Mouse (Mus musculus) hindbrain, embryonic 14.5 days (tissue): Measurements from ENCODE around the gene Zfp143. TPM values are rescaled to one million over a fixed set of nuclear protein-coding genes. Genes with fewer than 3 reads are reported as not detected.
"Not testable (repeated sequence)": the region's sequence is repeated elsewhere in the genome, so short reads cannot be mapped to it uniquely, and the experiment has no call there.

Experiments used
- ATAC-seq: fragments of 200-750 bp; cut with Nextera tagmentation; 2 replicates; pipeline ENCODE4 v1.8.0; 2017; ENCODE audit warnings: moderate number of reproducible peaks, mild to moderate bottlenecking, moderate TSS enrichment, moderate library complexity; ENCODE audit not compliant: low FRiP score
- DNase-seq: peaks from one replicate; pipeline ENCODE4 v3.0.0-alpha.2; 2015; ENCODE audit warnings: low spot score
- H3K27ac ChIP-seq: fragments of 300-500 bp; sonication (generic); 2 replicates; pipeline ENCODE4 v1.5.1; 2014; ENCODE audit warnings: mild to moderate bottlenecking, moderate library complexity
- H3K27me3 ChIP-seq: fragments of 300-500 bp; sonication (generic); 2 replicates; pipeline ENCODE4 v1.6.1; 2014; ENCODE audit warnings: mild to moderate bottlenecking, low read length, mixed read lengths; ENCODE audit not compliant: control insufficient read depth, insufficient read depth
- H3K36me3 ChIP-seq: fragments of 300-500 bp; sonication (generic); replicated peaks from 2 replicates; pipeline ENCODE4 v1.6.1; 2014; ENCODE audit not compliant: control insufficient read depth, insufficient read depth
- H3K4me1 ChIP-seq: fragments of 300-500 bp; sonication (generic); replicated peaks from 2 replicates; pipeline ENCODE4 v1.6.1; 2014; ENCODE audit warnings: antibody characterized with exemption, low read length, mixed read lengths; ENCODE audit not compliant: control insufficient read depth, insufficient read depth
- H3K4me2 ChIP-seq: fragments of 300-500 bp; sonication (generic); replicated peaks from 2 replicates; pipeline ENCODE4 v1.6.1; 2014; ENCODE audit warnings: mild to moderate bottlenecking, moderate library complexity
- H3K4me3 ChIP-seq: fragments of 300-500 bp; sonication (generic); replicated peaks from 2 replicates; pipeline ENCODE4 v1.5.1; 2014; ENCODE audit warnings: mild to moderate bottlenecking, low read length
- H3K9ac ChIP-seq: fragments of 300-500 bp; sonication (generic); 2 replicates; pipeline ENCODE4 v1.6.1; 2014
- H3K9me3 ChIP-seq: fragments of 300-500 bp; sonication (generic); 2 replicates; pipeline ENCODE4 v1.6.1; 2016; ENCODE audit warnings: low read length; ENCODE audit not compliant: control insufficient read depth
- WGBS: fragments of 180-500 bp; shearing (Covaris S2); extraction: QIAGEN DNeasy Blood & Tissue Kit; methylation state at CpG from one replicate; pipeline ENCODE4 v1.1.7; 2014; 5-methylcytosine and 5-hydroxymethylcytosine counted together
- polyA plus RNA-seq: library from polyadenylated mRNA; unstranded; fragments of >200 nt; fragmentation: Nextera tagmentation; extraction: Ambion mirVana; gene quantifications from 2 replicates; pipeline ENCODE4 v1.2.1, GENCODE M21; 2014

Gene Zfp143
- polyA plus RNA-seq, 1 experiment from 2014 or later, result 14.7 TPM

DNA sequence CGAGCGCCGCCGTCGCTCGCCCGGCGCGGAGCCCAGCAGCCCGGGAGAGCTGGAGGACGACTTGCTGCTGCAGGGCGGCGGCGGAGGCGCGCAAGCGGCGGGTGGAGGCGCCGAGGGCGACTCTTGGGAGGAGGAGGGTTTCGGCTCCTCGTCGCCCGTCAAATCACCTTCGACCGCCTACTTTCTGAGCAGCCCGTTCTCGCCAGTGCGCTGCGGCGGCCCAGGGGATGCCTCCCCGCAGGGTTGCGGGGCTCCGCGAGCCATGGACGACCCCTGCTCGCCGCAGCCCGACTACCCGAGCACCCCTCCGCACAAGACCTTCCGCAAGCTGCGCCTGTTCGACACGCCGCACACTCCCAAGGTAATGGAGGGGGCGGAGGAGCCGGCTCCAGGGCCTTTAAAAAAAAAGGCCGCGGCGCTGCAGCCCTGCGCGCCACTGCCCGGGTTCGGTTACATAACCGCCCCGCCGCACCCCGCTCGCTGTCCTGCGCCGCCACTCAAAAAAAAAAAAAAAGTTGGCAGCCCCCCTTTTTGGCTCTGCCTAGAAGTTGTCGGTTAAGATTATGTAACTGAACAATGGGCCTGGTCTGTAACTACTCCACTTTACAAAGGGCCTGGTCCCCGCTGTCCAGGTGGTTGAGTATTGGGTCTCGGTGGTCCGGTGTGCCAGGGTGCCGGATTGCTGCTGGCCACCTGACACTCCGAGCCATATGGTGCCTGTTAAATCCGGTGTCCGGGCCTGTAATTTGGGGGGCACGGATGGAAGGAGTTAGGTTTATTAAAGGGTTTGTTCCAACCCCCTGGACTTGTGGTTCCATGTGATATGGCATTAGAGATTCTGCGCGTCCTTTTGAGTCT lies 61.8 kb downstream of the Zfp143 start:
- DNase-seq (peak; percentile 49), ATAC-seq (peak; percentile 38)
- Histone ChIP-seq H3K36me3 (no peaks in the 10 kb centered on the region), H3K27me3 (no peaks in the 10 kb centered on the region), H3K4me1 (0 out of 2 replicates have a peak, but pooled peaks cover 3% of the 10 kb centered on the region), H3K9me3 (no peaks in the 10 kb centered on the region), H3K4me2 (peak overlapping the region; percentile 84), H3K4me3 (peak overlapping the region; percentile 66), H3K27ac (peak overlapping the region; percentile 60), H3K9ac (peak overlapping the region; percentile 65)
- under 1% methylated on average over 63 of the region's 74 CpGs for WGBS

DNA sequence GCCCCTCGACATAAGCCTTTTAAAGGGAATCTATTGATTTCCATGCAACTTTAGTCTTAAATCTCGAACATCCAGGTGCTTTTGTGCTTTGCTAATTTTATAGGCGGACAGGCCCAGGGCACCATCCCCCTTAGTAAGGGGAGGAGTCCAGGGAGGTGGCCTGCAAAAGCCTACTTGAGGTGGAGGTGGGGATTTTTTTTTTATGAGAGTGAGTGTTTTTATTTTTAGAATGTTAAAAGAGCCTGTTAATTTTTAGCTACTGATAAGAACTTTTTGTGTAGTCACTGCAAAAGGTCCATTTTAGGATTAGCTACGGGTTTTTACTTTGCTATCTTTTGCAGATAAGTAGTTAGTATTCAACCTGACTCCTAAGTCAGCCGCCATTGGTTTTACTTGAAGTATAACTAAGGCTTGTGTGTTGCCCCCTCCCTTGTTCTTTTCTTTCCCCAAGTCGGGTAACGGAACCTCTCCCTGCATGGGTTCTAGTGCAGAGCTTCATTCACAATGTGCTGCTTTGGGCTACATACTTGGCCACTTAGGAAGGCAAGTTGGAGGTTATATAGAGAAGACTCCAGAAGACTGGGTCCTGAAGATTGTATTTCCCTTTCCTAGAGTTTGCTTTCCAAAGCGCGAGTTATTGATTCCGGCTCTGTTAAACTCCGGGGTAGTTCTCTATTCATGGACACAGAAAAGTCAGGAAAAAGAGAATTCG lies 63.0 kb downstream of the Zfp143 start:
- WGBS, result 54% methylated on average over 12 of the region's 12 CpGs
- ATAC-seq, result no peak

DNA sequence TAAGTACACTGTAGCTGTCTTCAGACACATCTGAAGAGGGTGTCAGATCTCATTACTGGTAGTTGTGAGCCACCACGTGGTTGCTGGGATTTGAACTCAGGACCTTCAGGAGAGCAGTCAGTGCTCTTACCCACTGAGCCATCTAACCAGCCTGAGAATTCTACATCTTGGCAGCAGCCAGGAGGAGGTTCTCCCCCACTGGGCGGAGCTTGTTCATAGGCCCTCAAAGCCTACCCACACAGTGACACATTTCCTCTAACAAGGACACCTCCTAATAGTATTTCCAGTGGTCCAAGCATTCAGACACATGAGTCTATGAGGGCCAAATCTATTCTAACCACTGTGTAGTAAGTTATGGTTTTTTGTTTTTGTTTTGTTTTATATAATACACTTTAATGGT lies 67.5 kb downstream of the Zfp143 start:
- Histone ChIP-seq H3K36me3 (no peaks in the 10 kb centered on the region), H3K9ac (no peak overlapping the region), H3K27me3 (no peaks in the 10 kb centered on the region), H3K4me3 (no peak overlapping the region), H3K4me1 (no peaks in the 10 kb centered on the region), H3K27ac (no peak overlapping the region), H3K4me2 (no peak overlapping the region), H3K9me3 (no peaks in the 10 kb centered on the region)
- no peak for ATAC-seq
- 78% methylated on average over 2 of the region's 2 CpGs for WGBS
- no peak for DNase-seq

More for the DNA sequence above, 63.0 kb downstream of the Zfp143 start:
- Histone ChIP-seq H3K4me2 (peak overlapping the region; percentile 84), H3K4me3 (peak overlapping the region; percentile 66), H3K9me3 (no peaks in the 10 kb centered on the region), H3K9ac (0 out of 2 replicates have a peak overlapping the region, but pooled peaks have one; percentile 65), H3K36me3 (no peaks in the 10 kb centered on the region), H3K27me3 (no peaks in the 10 kb centered on the region), H3K27ac (no peak overlapping the region), H3K4me1 (0 out of 2 replicates have a peak, but pooled peaks cover 3% of the 10 kb centered on the region)
- DNase-seq, result no peak

- H3K9me3 ChIP-seq, ATAC-seq, H3K36me3 ChIP-seq, H3K4me1 ChIP-seq, DNase-seq, H3K9ac ChIP-seq, H3K27ac ChIP-seq, H3K4me3 ChIP-seq, H3K27me3 ChIP-seq, H3K4me2 ChIP-seq: not testable (repeated sequence)
- WGBS, result 81% methylated on average over 2 of the region's 2 CpGs
Observed at GRCm38 (mm10) chr7:110132272-110132671, 71.3 kb downstream of the Zfp143 start.

GRCm38 (mm10) chr7:110133988-110134387 lies 73.0 kb downstream of the Zfp143 start:
- Histone ChIP-seq H3K27me3 (no peaks in the 10 kb centered on the region), H3K4me2 (no peak overlapping the region), H3K27ac (no peak overlapping the region), H3K4me3 (no peak overlapping the region), H3K9ac (no peak overlapping the region), H3K4me1 (no peaks in the 10 kb centered on the region), H3K9me3 (no peaks in the 10 kb centered on the region), H3K36me3 (peaks cover 5% of the 10 kb centered on the region; the same call in 1 of the 2 replicates)
- 90% methylated on average over 5 of the region's 5 CpGs for WGBS
- no peak for ATAC-seq
- DNase-seq, result no peak

DNA sequence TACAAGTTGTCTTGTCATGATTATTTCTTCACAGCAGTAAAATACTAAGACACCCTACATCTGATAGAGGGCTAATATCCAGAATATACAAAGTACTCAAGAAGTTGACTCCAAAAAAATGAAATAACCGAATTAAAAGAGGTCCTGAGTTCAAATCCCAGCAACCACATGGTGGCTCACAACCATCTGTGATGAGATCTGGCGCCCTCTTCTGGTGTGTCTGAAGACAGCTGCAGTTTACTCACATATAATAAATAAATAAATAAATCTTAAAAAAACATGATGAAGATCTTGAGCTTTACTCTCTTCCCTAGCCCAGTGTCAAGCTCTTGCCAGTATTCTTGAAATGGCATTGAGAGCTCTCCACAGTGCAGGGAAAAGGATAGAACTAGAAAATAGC lies 77.5 kb downstream of the Zfp143 start:
- ATAC-seq (no peak), DNase-seq (no peak)
- Histone ChIP-seq H3K36me3 (peaks cover 9% of the 10 kb centered on the region), H3K4me2 (no peak overlapping the region), H3K4me1 (no peaks in the 10 kb centered on the region), H3K27ac (no peak overlapping the region), H3K9ac (no peak overlapping the region), H3K27me3 (no peaks in the 10 kb centered on the region), H3K4me3 (no peak overlapping the region), H3K9me3 (no peaks in the 10 kb centered on the region)
- 90% methylated on average over 2 of the region's 2 CpGs for WGBS

DNA sequence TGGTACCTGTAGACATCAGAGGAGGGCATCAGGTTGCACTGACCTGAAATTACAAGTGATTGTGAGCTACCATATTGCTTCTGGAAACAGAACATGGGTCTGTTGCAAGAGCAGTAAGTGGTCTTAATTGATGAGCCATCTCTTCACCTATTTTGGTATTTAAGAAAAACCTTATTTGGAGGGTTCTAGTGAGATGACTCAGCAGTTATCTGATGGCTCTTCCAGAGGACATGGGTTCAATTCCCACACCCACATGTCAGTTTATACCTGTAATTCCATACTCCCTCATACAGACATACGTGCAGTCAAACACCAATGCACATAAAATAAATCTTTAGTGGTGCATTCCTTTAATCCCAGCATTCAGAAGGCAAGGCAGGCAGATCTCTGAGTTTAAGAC lies 82.8 kb downstream of the Zfp143 start:
- H3K9ac ChIP-seq, result no peak overlapping the region
- no peaks in the 10 kb centered on the region for H3K4me1 ChIP-seq
- H3K9me3 ChIP-seq, result no peaks in the 10 kb centered on the region
- H3K36me3 ChIP-seq, result peaks cover 4% of the 10 kb centered on the region
- H3K27me3 ChIP-seq, result no peaks in the 10 kb centered on the region
- WGBS, result 98% methylated on average over 1 of the region's 1 CpGs
- no peak overlapping the region for H3K27ac ChIP-seq
- H3K4me2 ChIP-seq, result no peak overlapping the region
- DNase-seq, result no peak
- no peak overlapping the region for H3K4me3 ChIP-seq
- no peak for ATAC-seq

Other genes starting within 250 kb of the Zfp143 start
- 1.7 and 2.1 TPM in 2 replicates for gene Scube2, start 195.5 kb upstream of the Zfp143 start, polyA plus RNA-seq
- gene Dennd5a, start 100.7 kb upstream of the Zfp143 start, polyA plus RNA-seq, result 55.3 and 56.0 TPM in 2 replicates
- gene Tmem41b, start 74.3 kb upstream of the Zfp143 start, polyA plus RNA-seq, result 71.2 and 79.5 TPM in 2 replicates
- 16.1 and 22.1 TPM in 2 replicates for gene Ipo7, start 42.9 kb upstream of the Zfp143 start, polyA plus RNA-seq
- 5.7 and 7.8 TPM in 2 replicates for gene Wee1, start 60.8 kb downstream of the Zfp143 start, polyA plus RNA-seq
- 10.1 and 12.0 TPM in 2 replicates for gene Swap70, start 160.5 kb downstream of the Zfp143 start, polyA plus RNA-seq